ENCODE assay signal across 23 mouse cellular contexts in genomic region chr14:73377804-73378203, GRCm38 (mm10).
"Had no signal": no experiment of that assay in that cellular context is flagged by ENCODE, and none has a peak within 500 bp of the region (broad histone marks: within the 10 kb centered on the region; RNA-seq: fewer than 3 reads in every experiment).

No protein-coding gene starts in this region.

- H3K4me2 ChIP-seq: limb, embryonic 12.5 days; limb, embryonic 15.5 days; liver, embryonic 11.5 days; lung, embryonic 14.5 days; midbrain, embryonic 13.5 days had no signal

- H3K27me3 ChIP-seq: limb, embryonic 12.5 days; limb, embryonic 15.5 days; midbrain, embryonic 13.5 days had no signal

- H3K27ac ChIP-seq: limb, embryonic 12.5 days; limb, embryonic 15.5 days; liver, embryonic 14.5 days; midbrain, embryonic 10.5 days; midbrain, embryonic 13.5 days had no signal

- DNase-seq: kidney, adult 18-20 months; kidney, adult 9 months; kidney, postnatal 14 days; kidney, postnatal 4 days; left cerebral cortex, postnatal 4 days; liver, postnatal 0 days; lung, embryonic 14.5 days; lung, postnatal 10 days; lung, postnatal 4 days; right cerebral cortex, adult 18-20 months; right cerebral cortex, postnatal 14 days; right cerebral cortex, postnatal 4 days; spleen, adult 18-20 months; thymus, adult 18-20 months; thymus, postnatal 36 days had no signal

- H3K4me3 ChIP-seq: limb, embryonic 12.5 days; limb, embryonic 15.5 days; midbrain, embryonic 10.5 days; midbrain, embryonic 13.5 days; myocyte had no signal

- H3K9ac ChIP-seq: limb, embryonic 12.5 days; limb, embryonic 15.5 days; liver, embryonic 14.5 days; liver, postnatal 0 days; lung, embryonic 14.5 days; midbrain, embryonic 13.5 days had no signal

- ATAC-seq: liver, postnatal 0 days; midbrain, embryonic 13.5 days; midbrain, embryonic 16.5 days had no signal

- H3K9me3 ChIP-seq: limb, embryonic 12.5 days; limb, embryonic 15.5 days; midbrain, embryonic 10.5 days; midbrain, embryonic 13.5 days had no signal
